Comparison of ENCODE assay signal across 19 mouse cellular contexts in genomic region chrX:129415326-129415725, GRCm38 (mm10).
DNase-seq lines count a peak whose midpoint lies in the region; ATAC-seq and TF ChIP-seq lines count a peak whose summit lies in the region.
"Had no signal": no experiment of that assay in that cellular context is flagged by ENCODE, and none has a peak within 500 bp of the region (broad histone marks: within the 10 kb centered on the region; RNA-seq: fewer than 3 reads in every experiment).

No protein-coding gene starts in this region.

- no peak overlapping the region for H3K9ac ChIP-seq in intestine, embryonic 15.5 days
- no peak overlapping the region for H3K9ac ChIP-seq in hindbrain, embryonic 11.5 days (ENCODE audit: low read depth, low read length)
- H3K9ac ChIP-seq: embryonic facial prominence, embryonic 15.5 days; heart, embryonic 12.5 days; hindbrain, embryonic 15.5 days had no signal

- WGBS in intestine, embryonic 15.5 days = 52% methylated on average over 4 of the region's 4 CpGs
- WGBS in hindbrain, embryonic 11.5 days = 59% methylated on average over 4 of the region's 4 CpGs

- ATAC-seq in intestine, embryonic 15.5 days = no peak
- ATAC-seq in hindbrain, embryonic 11.5 days (ENCODE audit: low FRiP score) = no peak
- ATAC-seq: forebrain, embryonic 14.5 days; intestine, postnatal 0 days had no signal

- no peak overlapping the region for H3K27ac ChIP-seq in intestine, embryonic 15.5 days
- H3K27ac ChIP-seq in hindbrain, embryonic 11.5 days (ENCODE audit: low read depth, low read length) = no peak overlapping the region
- H3K27ac ChIP-seq: embryonic facial prominence, embryonic 15.5 days; forebrain, embryonic 10.5 days; hindbrain, embryonic 10.5 days; hindbrain, embryonic 15.5 days had no signal

- no peaks in the 10 kb centered on the region for H3K36me3 ChIP-seq in intestine, embryonic 15.5 days
- no peaks in the 10 kb centered on the region for H3K36me3 ChIP-seq in hindbrain, embryonic 11.5 days (ENCODE audit: control insufficient read depth, insufficient read depth, low read length)
- H3K36me3 ChIP-seq: embryonic facial prominence, embryonic 15.5 days; forebrain, embryonic 10.5 days; heart, embryonic 12.5 days; hindbrain, embryonic 10.5 days; hindbrain, embryonic 15.5 days had no signal

- no peak for TF ChIP-seq CTCF in brain, embryonic 14.5 days (IDR thresholded peaks at IDR 0.05; ENCODE audit: borderline replicate concordance, extremely low read depth, insufficient read depth, insufficient read length)

- no peak overlapping the region for H3K4me2 ChIP-seq in intestine, embryonic 15.5 days (replicated peaks)
- H3K4me2 ChIP-seq in hindbrain, embryonic 11.5 days (replicated peaks; ENCODE audit: low read depth, low read length) = no peak overlapping the region
- H3K4me2 ChIP-seq: embryonic facial prominence, embryonic 15.5 days; heart, embryonic 12.5 days; hindbrain, embryonic 15.5 days had no signal

- H3K4me1 ChIP-seq in intestine, embryonic 15.5 days (replicated peaks) = no peaks in the 10 kb centered on the region
- H3K4me1 ChIP-seq in hindbrain, embryonic 11.5 days (replicated peaks; ENCODE audit: control insufficient read depth, insufficient read depth, low read length) = no peaks in the 10 kb centered on the region
- H3K4me1 ChIP-seq: embryonic facial prominence, embryonic 15.5 days; forebrain, embryonic 10.5 days; heart, embryonic 12.5 days; hindbrain, embryonic 10.5 days; hindbrain, embryonic 15.5 days had no signal

- H3K27me3 ChIP-seq in intestine, embryonic 15.5 days (replicated peaks) = no peaks in the 10 kb centered on the region
- no peaks in the 10 kb centered on the region for H3K27me3 ChIP-seq in hindbrain, embryonic 11.5 days (ENCODE audit: control insufficient read depth, insufficient read depth, low read length)
- H3K27me3 ChIP-seq: embryonic facial prominence, embryonic 15.5 days; heart, embryonic 12.5 days; hindbrain, embryonic 15.5 days had no signal

- H3K4me3 ChIP-seq in intestine, embryonic 15.5 days (replicated peaks) = no peak overlapping the region
- no peak overlapping the region for H3K4me3 ChIP-seq in hindbrain, embryonic 11.5 days (ENCODE audit: low read depth, low read length)
- H3K4me3 ChIP-seq: embryonic facial prominence, embryonic 15.5 days; erythroblast, embryonic 14.5 days; forebrain, embryonic 10.5 days; heart, embryonic 12.5 days; hindbrain, embryonic 10.5 days; hindbrain, embryonic 15.5 days had no signal

- no peaks in the 10 kb centered on the region for H3K9me3 ChIP-seq in intestine, embryonic 15.5 days
- no peaks in the 10 kb centered on the region for H3K9me3 ChIP-seq in hindbrain, embryonic 11.5 days (ENCODE audit: control insufficient read depth, low read length)
- H3K9me3 ChIP-seq: embryonic facial prominence, embryonic 15.5 days; forebrain, embryonic 10.5 days; heart, embryonic 12.5 days; hindbrain, embryonic 10.5 days; hindbrain, embryonic 15.5 days had no signal

- DNase-seq in cerebellum, adult 11-12 months = peak; percentile 3
- DNase-seq in cerebellum, postnatal 4 days (ENCODE audit: low spot score in 2 of 2) = no peak
- DNase-seq in 3T3-L1 (ENCODE audit: low read depth, low spot score) = peak; percentile 20
- DNase-seq in brain, embryonic 14.5 days (ENCODE audit: low read depth) = peak; percentile 0
- DNase-seq in cerebellum, adult 9-11 months = peak; percentile 27
- no peak for DNase-seq in hindbrain, embryonic 11.5 days (ENCODE audit: low spot score)
- DNase-seq: adrenal gland, postnatal 10 days; gastrocnemius, postnatal 10 days; heart, adult 18-20 months; kidney, adult 8-10 months had no signal

- TF ChIP-seq POLR2A in brain, embryonic 14.5 days (IDR thresholded peaks at IDR 0.05; ENCODE audit: borderline replicate concordance, extremely low read depth, insufficient read depth, insufficient read length, poor library complexity, severe bottlenecking) = no peak

Comparison
In these comparisons a context has a peak if more than half of its experiments do, and no peak if none do; other contexts are left out.
1. DNase-seq: peak in cerebellum, adult 11-12 months (single experiment), 3T3-L1 (single experiment), brain, embryonic 14.5 days (single experiment) and cerebellum, adult 9-11 months (single experiment); none in cerebellum, postnatal 4 days (0 of 2) and hindbrain, embryonic 11.5 days (single experiment).